Mouse (Mus musculus) liver, embryonic 12.5 days (tissue): ENCODE data around the gene Col8a2. TPM values are rescaled to one million over a fixed set of nuclear protein-coding genes. Genes with fewer than 3 reads are reported as not detected.

Source experiments
- ATAC-seq: fragments of 200-750 bp; cut with Nextera tagmentation; 2 replicates; pipeline ENCODE4 v1.8.0; 2017; ENCODE audit warnings: moderate number of reproducible peaks, mild to moderate bottlenecking, moderate library complexity
- H3K27ac ChIP-seq: fragments of 300-500 bp; sonication (generic); 2 replicates; pipeline ENCODE4 v1.5.1; 2016; ENCODE audit warnings: mild to moderate bottlenecking
- H3K27me3 ChIP-seq: fragments of 300-500 bp; sonication (generic); replicated peaks from 2 replicates; pipeline ENCODE4 v1.6.1; 2016; ENCODE audit warnings: mild to moderate bottlenecking, moderate library complexity
- H3K36me3 ChIP-seq: fragments of 300-500 bp; sonication (generic); 2 replicates; pipeline ENCODE4 v1.6.1; 2016; ENCODE audit warnings: mild to moderate bottlenecking, moderate library complexity
- H3K4me1 ChIP-seq: fragments of 300-500 bp; sonication (generic); 2 replicates; pipeline ENCODE4 v1.6.1; 2016
- H3K4me2 ChIP-seq: fragments of 300-500 bp; sonication (generic); 2 replicates; pipeline ENCODE4 v1.6.1; 2016; ENCODE audit warnings: mild to moderate bottlenecking, moderate library complexity
- H3K4me3 ChIP-seq: fragments of 300-500 bp; sonication (generic); 2 replicates; pipeline ENCODE4 v1.5.1; 2016; ENCODE audit warnings: mild to moderate bottlenecking, moderate library complexity
- H3K9ac ChIP-seq: fragments of 300-500 bp; sonication (generic); 2 replicates; pipeline ENCODE4 v1.6.1; 2016; ENCODE audit warnings: mild to moderate bottlenecking, moderate library complexity
- H3K9me3 ChIP-seq: fragments of 300-500 bp; sonication (generic); replicated peaks from 2 replicates; pipeline ENCODE4 v1.6.1; 2016; ENCODE audit warnings: mild to moderate bottlenecking, moderate library complexity
- WGBS: fragments of 180-500 bp; shearing (Covaris S2); methylation state at CpG from one replicate; pipeline ENCODE4 v1.1.7; 2016; ENCODE audit not compliant: insufficient replicate concordance; 5-methylcytosine and 5-hydroxymethylcytosine counted together
- polyA plus RNA-seq: library from polyadenylated mRNA; unstranded; fragments of >200 nt; fragmentation: Nextera tagmentation; extraction: Ambion mirVana; gene quantifications from 2 replicates; pipeline ENCODE4 v1.2.1, GENCODE M21; 2016

Col8a2 gene
- 1.8 and 2.3 TPM in 2 replicates for polyA plus RNA-seq

GRCm38 (mm10) chr4:126286492-126286891 is at the start of gene Col8a2:
Gene Col8a2, plus strand, starts transcription at chr4:126286793.
- no peak within 1 kb of the TSS for H3K27ac ChIP-seq
- no peaks in the 10 kb centered on the region for H3K9me3 ChIP-seq
- peak within 1 kb of the TSS; percentile 48 for H3K4me3 ChIP-seq
- H3K36me3 ChIP-seq = no peaks in the 10 kb centered on the region
- 3% methylated on average over 30 of the region's 42 CpGs for WGBS
- 0 out of 2 replicates have a peak, but pooled peaks cover 15% of the 10 kb centered on the region for H3K4me1 ChIP-seq
- H3K4me2 ChIP-seq = peak within 1 kb of the TSS; percentile 64
- 0 out of 2 replicates have a peak within 1 kb of the TSS, but pooled peaks have one; percentile 41 for H3K9ac ChIP-seq
- ATAC-seq = no peak
- peaks cover 87% of the 10 kb centered on the region for H3K27me3 ChIP-seq

GRCm38 (mm10) chr4:126237721-126238242 is 48.8 kb upstream of the Col8a2 start:
- H3K4me1 ChIP-seq = peaks cover 6% of the 10 kb centered on the region
- H3K4me3 ChIP-seq = no peak overlapping the region
- no peaks in the 10 kb centered on the region for H3K9me3 ChIP-seq
- H3K9ac ChIP-seq = no peak overlapping the region
- no peak overlapping the region for H3K4me2 ChIP-seq
- no peak for ATAC-seq
- no peak overlapping the region for H3K27ac ChIP-seq
- H3K27me3 ChIP-seq = no peaks in the 10 kb centered on the region
- peaks cover 90% of the 10 kb centered on the region for H3K36me3 ChIP-seq
- 82% methylated on average over 5 of the region's 5 CpGs for WGBS

- Histone ChIP-seq H3K9me3 (no peaks in the 10 kb centered on the region), H3K4me3 (no peak overlapping the region), H3K4me2 (no peak overlapping the region), H3K36me3 (peaks cover 68% of the 10 kb centered on the region), H3K4me1 (no peaks in the 10 kb centered on the region), H3K27me3 (no peaks in the 10 kb centered on the region), H3K9ac (no peak overlapping the region), H3K27ac (no peak overlapping the region)
- no peak for ATAC-seq
- WGBS = 85% methylated on average over 13 of the region's 13 CpGs
Measured at GRCm38 (mm10) chr4:126239862-126240475, 46.6 kb upstream of the Col8a2 start.

- no peak overlapping the region for H3K9ac ChIP-seq
- no peak for ATAC-seq
- H3K27me3 ChIP-seq = no peaks in the 10 kb centered on the region
- no peak overlapping the region for H3K4me3 ChIP-seq
- 60% methylated on average over 9 of the region's 9 CpGs for WGBS
- no peaks in the 10 kb centered on the region for H3K9me3 ChIP-seq
- no peak overlapping the region for H3K27ac ChIP-seq
- no peaks in the 10 kb centered on the region for H3K4me1 ChIP-seq
- no peak overlapping the region for H3K4me2 ChIP-seq
- peaks cover 48% of the 10 kb centered on the region for H3K36me3 ChIP-seq
Measured at GRCm38 (mm10) chr4:126241956-126242355, 44.6 kb upstream of the Col8a2 start.

GRCm38 (mm10) chr4:126242510-126242909 is 44.1 kb upstream of the Col8a2 start:
- H3K4me2 ChIP-seq = no peak overlapping the region
- H3K9me3 ChIP-seq = no peaks in the 10 kb centered on the region
- no peak overlapping the region for H3K27ac ChIP-seq
- H3K9ac ChIP-seq = no peak overlapping the region
- no peak overlapping the region for H3K4me3 ChIP-seq
- H3K36me3 ChIP-seq = peaks cover 46% of the 10 kb centered on the region
- ATAC-seq = no peak
- no peaks in the 10 kb centered on the region for H3K27me3 ChIP-seq
- no peaks in the 10 kb centered on the region for H3K4me1 ChIP-seq
- WGBS = 75% methylated on average over 6 of the region's 6 CpGs

GRCm38 (mm10) chr4:126246202-126246889 is 40.2 kb upstream of the Col8a2 start:
- Histone ChIP-seq H3K27me3 (no peaks in the 10 kb centered on the region), H3K4me1 (peaks cover 9% of the 10 kb centered on the region), H3K4me2 (no peak overlapping the region), H3K27ac (no peak overlapping the region), H3K4me3 (no peak overlapping the region), H3K9me3 (no peaks in the 10 kb centered on the region), H3K36me3 (peaks cover 21% of the 10 kb centered on the region), H3K9ac (no peak overlapping the region)
- no peak for ATAC-seq
- WGBS = 81% methylated on average over 13 of the region's 13 CpGs

GRCm38 (mm10) chr4:126248261-126248868 is 38.2 kb upstream of the Col8a2 start:
- Histone ChIP-seq H3K36me3 (peaks cover 12% of the 10 kb centered on the region; the same call in 1 of the 2 replicates), H3K9ac (no peak overlapping the region), H3K9me3 (no peaks in the 10 kb centered on the region), H3K27me3 (no peaks in the 10 kb centered on the region), H3K4me3 (no peak overlapping the region), H3K4me2 (no peak overlapping the region), H3K27ac (no peak overlapping the region), H3K4me1 (peaks cover 25% of the 10 kb centered on the region)
- ATAC-seq = no peak
- WGBS = 49% methylated on average over 11 of the region's 11 CpGs

GRCm38 (mm10) chr4:126250659-126251058 is 35.9 kb upstream of the Col8a2 start:
- Histone ChIP-seq H3K4me3 (no peak overlapping the region), H3K4me2 (no peak overlapping the region), H3K9ac (no peak overlapping the region), H3K9me3 (no peaks in the 10 kb centered on the region), H3K27me3 (peaks cover 8% of the 10 kb centered on the region; the same call in 1 of the 2 replicates), H3K27ac (0 out of 2 replicates have a peak overlapping the region, but pooled peaks have one; percentile 48), H3K4me1 (peaks cover 46% of the 10 kb centered on the region), H3K36me3 (peaks cover 12% of the 10 kb centered on the region; the same call in 1 of the 2 replicates)
- no peak for ATAC-seq
- WGBS = 56% methylated on average over 4 of the region's 4 CpGs

GRCm38 (mm10) chr4:126251655-126252254 is 34.8 kb upstream of the Col8a2 start:
- Histone ChIP-seq H3K36me3 (peaks cover 12% of the 10 kb centered on the region; the same call in 1 of the 2 replicates), H3K27ac (peak overlapping the region; percentile 48), H3K27me3 (peaks cover 9% of the 10 kb centered on the region), H3K9me3 (no peaks in the 10 kb centered on the region), H3K4me1 (peaks cover 56% of the 10 kb centered on the region), H3K9ac (0 out of 2 replicates have a peak overlapping the region, but pooled peaks have one; percentile 12), H3K4me3 (no peak overlapping the region), H3K4me2 (peak overlapping the region; percentile 14)
- ATAC-seq = no peak
- WGBS = 33% methylated on average over 11 of the region's 11 CpGs

GRCm38 (mm10) chr4:126252411-126253237 is 34.0 kb upstream of the Col8a2 start:
- ATAC-seq = no peak
- Histone ChIP-seq H3K27ac (no peak overlapping the region), H3K4me2 (no peak overlapping the region), H3K4me1 (peaks cover 65% of the 10 kb centered on the region), H3K9ac (no peak overlapping the region), H3K9me3 (no peaks in the 10 kb centered on the region), H3K27me3 (peaks cover 18% of the 10 kb centered on the region), H3K36me3 (peaks cover 7% of the 10 kb centered on the region; the same call in 1 of the 2 replicates), H3K4me3 (no peak overlapping the region)
- WGBS = 78% methylated on average over 17 of the region's 17 CpGs
